Mouse (Mus musculus) spleen, adult 12 weeks (tissue): ENCODE data around the gene Lypd3.
"Not testable (repeated sequence)": the region's sequence is repeated elsewhere in the genome, so short reads cannot be mapped to it uniquely, and the experiment has no call there.

ENCODE experiments used
- DNase-seq: peaks from one replicate; pipeline ENCODE4 v3.0.0; 2022; ENCODE audit warnings: low spot score

Gene Lypd3

DNA sequence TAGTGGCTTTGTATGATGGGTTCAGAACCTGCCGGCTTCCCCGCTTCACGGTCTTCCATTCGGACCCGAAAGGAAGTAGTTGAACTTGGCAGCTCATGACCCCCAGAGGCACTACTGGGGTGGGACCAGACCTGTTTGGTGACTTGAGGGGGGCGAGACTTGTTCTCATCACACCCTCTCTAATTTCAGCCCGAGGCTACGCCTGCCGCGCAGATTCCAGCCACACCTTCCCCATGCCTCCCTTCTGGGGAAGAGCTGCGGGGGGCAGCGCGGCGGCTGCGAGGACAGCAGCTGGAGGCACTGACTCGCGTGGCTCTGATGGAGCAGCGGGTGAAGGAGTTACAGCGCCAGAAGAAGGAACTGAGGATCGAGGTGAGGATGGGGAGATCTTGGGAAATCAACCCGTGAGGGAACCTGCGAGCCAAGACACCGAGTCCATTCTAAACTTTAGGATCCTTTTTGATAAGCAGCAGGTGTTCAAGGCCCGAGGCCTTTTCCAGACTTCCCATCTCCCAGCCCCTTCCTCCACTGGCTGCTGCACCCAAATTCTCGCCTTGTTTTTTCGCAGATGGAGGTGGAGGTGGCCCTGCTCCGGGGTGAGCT lies 23.9 kb upstream of the Lypd3 start:
- DNase-seq = no peak

DNA sequence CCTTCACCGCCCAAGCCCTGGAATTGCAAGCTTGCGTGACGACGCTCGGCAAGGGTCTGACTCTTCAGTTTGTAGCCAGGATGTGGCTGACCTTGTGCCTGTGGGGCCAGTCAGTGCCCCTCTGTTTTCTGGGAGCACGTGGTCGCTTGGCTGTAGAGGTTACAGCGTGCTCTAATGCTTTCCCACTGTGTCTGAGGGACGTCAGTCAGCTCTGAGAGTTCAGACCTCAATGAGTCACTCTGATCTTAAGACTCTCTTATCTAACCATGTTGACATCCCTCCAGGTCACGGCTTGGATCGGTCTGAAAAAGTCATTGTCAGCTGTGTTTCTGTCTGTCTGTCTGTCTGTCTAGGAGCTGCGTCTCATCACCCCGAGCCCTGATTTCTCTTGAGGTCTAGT lies 21.5 kb upstream of the Lypd3 start:
- no peak for DNase-seq

GRCm38 (mm10) chr7:24617763-24618162 lies 18.6 kb upstream of the Lypd3 start:
- no peak for DNase-seq

GRCm38 (mm10) chr7:24618374-24618773 lies 18.0 kb upstream of the Lypd3 start:
- DNase-seq = not testable (repeated sequence)

GRCm38 (mm10) chr7:24619671-24620397 lies 16.5 kb upstream of the Lypd3 start:
- DNase-seq = no peak

GRCm38 (mm10) chr7:24621193-24621592 lies 15.2 kb upstream of the Lypd3 start:
- no peak for DNase-seq

DNA sequence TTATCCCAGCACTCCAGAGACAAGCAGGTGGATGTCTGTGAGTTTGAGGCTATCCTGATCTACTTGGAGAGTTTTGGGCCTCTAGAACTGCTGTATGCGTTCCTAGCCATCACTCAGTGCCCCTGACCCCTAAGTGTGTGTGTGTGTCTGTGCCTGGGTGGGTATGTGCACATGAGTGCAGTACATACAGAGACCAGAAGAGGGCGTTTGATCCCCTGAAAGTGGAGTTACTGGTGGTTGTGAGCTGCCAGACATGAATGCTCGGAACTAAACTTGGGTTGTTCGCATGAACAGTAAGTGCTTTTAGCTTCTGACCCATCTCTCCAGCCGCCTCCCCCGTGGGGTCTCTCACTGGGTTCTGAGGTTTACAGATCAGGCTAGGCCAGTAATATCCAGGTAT lies 13.4 kb upstream of the Lypd3 start:
- DNase-seq = no peak

GRCm38 (mm10) chr7:24628685-24629610 lies 7.4 kb upstream of the Lypd3 start:
- peak; percentile 58 for DNase-seq

- no peak for DNase-seq
Measured at GRCm38 (mm10) chr7:24629672-24630071, 6.7 kb upstream of the Lypd3 start.

DNA sequence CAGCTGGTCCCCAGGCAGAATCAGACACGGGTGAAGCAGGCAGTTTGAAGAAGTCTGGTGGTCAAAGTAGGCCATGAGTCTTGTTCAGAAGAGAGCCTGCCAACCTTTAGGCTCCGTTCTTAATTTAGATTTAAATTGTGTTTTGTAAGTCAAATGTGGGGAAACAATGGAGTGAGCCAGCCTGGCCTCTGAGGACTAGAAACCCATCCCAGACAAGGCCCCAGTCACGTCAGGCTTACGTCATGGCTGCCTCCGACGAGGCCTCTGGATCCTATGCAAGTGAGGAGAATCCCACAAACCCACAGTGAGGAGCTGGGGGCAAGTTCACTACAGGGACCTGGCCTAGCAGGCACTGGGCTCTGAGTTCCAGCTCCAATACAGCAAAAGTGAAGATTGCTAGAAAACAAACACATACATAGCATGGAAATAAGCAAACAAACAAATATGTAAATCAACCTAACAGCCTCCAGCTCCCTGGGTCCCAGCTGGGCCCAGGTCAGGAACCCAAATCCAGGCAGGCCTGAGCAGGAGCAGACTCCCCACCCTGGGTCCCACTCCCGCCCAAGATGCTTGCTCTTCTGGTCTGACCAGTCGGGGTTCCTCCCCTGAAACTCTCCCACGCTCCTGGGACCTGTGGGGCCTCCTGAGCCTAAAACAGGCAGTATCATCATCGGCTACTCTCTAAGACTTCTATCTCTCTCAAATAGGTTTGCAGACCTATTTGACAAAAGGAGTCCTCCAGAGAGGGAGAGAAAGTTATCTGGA lies 6.1 kb upstream of the Lypd3 start:
- no peak for DNase-seq

DNA sequence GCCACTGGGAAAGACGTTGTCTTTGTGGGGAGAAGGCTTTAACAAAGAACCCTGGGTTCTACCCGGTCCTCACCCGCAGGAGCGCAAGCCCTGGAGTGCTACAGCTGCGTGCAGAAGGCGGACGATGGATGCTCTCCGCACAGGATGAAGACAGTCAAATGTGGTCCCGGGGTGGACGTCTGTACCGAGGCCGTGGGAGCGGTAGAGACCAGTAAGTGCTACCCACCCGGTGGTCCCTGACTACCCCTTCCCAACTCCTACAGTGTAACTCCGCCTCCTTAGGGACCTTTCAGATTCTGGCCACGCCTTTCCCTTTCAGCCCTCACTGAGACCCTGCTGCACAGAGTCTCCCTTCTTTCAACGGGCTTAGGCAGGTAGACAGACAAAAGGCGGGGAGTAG lies 696 bp downstream of the Lypd3 start:
- no peak for DNase-seq

DNA sequence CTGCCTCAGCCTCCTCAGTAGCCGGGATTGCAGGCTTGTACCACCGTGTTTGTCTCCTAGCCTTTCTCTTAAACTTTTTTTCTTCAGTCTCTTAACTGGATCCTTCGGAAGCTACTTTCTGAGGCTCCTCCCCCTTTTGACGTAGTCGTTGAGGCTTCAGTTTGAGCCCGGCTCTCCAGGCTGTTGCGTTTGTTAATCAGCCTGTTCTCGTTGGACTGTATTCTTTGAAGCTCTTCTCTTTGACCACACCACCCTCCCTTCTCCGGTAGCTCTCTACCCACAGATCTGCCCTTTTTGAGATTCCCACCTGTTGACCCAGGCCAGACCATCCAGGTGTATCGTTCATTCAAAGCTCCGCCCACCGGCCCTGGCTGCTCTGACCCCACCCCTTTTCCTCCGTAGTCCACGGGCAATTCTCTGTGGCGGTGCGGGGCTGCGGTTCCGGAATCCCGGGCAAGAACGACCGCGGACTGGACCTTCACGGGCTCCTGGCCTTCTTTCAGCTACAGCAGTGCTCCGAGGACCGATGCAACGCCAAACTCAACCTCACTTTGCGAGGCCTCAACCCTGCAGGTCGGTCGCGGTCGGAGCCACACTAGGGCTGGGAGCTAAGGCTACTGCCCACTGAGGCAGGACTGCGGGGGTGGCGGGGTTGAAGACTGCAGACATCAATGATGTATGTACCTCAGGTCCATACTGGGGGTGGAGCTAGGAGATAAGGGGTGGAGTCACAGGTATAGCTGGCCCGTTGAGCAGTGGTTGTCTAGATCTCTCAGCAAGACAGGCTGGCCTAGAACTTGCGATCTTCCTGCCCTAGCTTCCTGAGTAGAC lies 1.9 kb downstream of the Lypd3 start:
- no peak for DNase-seq

GRCm38 (mm10) chr7:24640450-24640849 lies 4.1 kb downstream of the Lypd3 start:
- no peak for DNase-seq

DNA sequence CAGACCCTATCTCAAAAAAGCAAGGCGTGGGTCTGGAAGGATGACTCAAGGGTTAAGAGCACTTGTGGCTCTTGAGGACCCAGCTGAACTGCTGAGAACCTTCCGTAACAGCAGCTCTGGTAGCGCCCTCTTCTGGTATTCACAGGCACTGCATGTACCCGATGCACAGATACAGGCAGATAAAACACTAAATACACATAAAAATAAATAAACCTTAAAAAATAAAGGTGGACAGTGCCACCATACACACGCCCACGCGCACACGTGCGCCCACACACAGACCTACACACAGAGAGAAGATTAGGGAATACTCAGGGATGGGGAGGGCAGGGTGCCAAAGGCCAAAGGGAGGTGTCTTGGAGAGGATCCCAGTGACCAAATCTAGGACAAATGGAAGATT lies 6.1 kb downstream of the Lypd3 start:
- DNase-seq = peak; percentile 36

DNA sequence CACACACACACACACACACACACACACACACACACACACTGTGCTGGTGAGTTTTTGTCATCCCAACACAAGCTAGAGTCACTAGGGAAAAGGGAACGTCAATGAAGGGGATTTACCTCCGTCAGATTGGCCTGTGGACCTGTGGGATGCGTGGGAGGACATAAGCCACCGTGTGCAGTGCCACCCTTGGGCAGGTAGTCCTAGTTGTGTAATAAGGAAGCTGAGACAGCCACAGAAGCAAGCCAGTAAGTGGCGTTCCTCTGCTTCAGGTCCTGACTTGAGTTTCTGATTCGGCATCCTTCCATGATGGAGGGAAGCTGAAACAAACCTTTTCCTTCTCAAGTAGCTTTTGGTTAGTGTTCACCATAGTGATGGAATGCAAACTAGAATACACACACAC lies 8.1 kb downstream of the Lypd3 start:
- no peak for DNase-seq

DNA sequence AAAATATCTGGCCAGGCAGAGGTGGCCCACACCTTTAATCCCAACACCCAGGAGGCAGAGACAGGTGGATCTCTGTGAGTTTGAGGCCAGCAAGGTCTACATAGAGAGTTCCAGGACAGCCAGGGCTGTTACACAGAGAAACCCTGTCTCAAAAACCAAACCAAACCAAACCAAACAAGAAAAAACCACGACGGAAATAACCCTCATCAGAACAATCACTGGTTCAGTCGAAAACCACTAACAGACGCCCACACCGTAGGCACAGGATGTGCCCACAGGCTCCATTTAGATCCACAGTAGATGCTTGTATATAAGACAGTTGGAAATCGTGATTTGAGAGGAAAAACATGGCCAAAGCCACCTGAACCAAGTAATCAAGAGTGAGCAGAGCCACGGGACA lies 8.6 kb downstream of the Lypd3 start:
- DNase-seq = no peak

DNA sequence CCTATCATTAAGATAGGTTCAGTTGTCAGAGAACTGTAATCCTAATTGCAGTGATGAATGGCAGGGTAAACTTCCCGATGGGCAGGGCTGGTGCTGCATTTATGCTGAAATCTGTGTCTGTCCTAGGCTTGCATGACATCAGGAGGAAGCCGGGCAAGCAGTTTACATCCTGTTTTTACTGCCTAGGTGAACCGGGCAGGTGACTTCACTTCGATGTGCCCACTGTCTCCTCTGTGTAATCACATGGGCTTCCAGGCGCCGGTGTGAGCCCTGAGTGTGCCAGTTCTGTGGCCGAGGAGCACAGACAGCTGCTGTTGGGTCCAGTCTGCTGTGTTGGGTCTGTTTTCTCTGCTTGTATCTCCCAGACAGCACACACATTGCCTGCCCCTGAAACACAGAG lies 10.1 kb downstream of the Lypd3 start:
- DNase-seq = no peak

- DNase-seq = peak; percentile 26
Measured at GRCm38 (mm10) chr7:24653681-24654080, 17.3 kb downstream of the Lypd3 start.

DNA sequence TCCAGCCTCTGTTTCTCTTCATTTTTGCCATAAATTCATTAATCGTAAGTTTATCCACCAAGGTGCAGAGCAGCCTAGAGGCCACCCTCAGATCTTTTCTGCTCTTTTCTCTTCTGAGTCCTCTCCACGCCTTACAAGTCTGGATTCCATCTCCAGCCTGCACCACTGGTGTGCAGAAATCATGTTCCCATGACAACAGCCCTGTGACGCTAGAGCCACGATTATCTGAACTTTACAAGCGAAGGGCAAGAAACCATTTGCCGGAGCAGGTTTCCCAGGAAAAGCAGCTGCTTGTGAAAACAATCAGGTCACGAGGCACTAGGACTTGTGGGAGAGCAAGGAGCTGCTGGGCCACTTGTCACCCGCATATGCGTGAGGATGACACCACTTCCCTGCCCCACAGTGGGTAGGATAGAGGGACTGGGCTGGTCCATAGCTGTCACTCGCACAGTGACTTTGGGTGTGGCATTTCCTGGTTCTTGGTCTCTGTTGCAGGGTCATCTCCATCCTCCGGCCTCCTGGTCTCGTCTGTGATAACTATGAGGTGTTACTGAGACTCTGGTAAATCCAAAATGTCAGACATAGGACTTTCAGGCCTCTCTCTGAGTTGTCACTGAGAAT lies 23.5 kb downstream of the Lypd3 start:
- no peak for DNase-seq

DNA sequence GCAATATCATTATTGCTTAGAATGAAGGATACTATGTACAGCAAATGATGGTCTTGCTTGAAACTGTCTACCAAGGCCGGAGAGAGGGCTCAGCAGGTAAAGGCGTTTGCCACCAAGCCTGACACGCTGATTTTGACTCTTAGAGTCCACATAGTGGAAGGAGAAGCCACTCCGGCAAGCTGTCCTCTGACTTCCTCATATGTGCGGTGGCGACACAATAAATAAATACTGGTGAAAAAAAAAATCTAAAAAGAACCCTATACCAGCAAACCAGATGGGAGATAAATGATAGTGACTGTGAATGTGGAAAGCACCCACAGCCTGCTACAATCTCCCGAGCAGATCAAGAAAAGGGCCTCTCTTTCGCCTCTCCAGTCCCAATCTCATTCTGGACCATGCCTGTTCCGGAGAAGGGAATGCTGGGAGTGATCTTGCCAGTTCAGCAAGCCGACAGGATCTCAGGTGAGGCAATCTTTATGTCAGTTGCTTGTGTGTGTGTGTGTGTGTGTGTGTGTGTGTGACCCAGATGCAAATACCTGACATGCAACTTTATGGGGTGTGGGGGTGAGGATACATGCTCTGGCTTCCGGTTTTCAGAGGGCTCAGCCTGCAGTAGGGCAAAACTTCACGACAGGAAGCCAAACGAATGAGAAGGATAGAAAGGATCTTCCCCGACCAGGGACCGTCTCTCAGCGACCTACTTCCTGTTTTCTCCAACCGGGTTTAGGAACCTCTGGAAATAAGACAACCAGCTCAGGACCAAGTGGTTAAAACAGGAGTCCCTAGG lies 25.0 kb downstream of the Lypd3 start:
- DNase-seq = no peak
